Mouse (Mus musculus) left cerebral cortex, postnatal 36 days (tissue): Measurements from ENCODE around the gene Mup13. TPM values are rescaled to one million over a fixed set of nuclear protein-coding genes. Genes with fewer than 3 reads are reported as not detected.
"Not testable (repeated sequence)": the region's sequence is repeated elsewhere in the genome, so short reads cannot be mapped to it uniquely, and the experiment has no call there.

Experiments
- DNase-seq, 2 experiments: peaks; one replicate each; pipeline ENCODE4 v3.0.0; 2021 to 2022; ENCODE audit warnings: low spot score in 2 of 2, mixed read lengths in 1 of 2
- intact Hi-C: fragments of 180-260 bp; cut with DNase I; formaldehyde crosslinking; loops from one replicate; pipeline ENCODE4 v1.15.1; 2025
- total RNA-seq, 2 experiments: library from RNA; stranded (reverse); gene quantifications; 2 replicates each; pipeline ENCODE4 v1.2.3; 2021

Mup13 gene
- total RNA-seq, result not detected

- DNase-seq, intact Hi-C loops: not testable (repeated sequence)
Observed at GRCm38 (mm10) chr4:61228186-61228585, at the start of gene Mup13. TSS of gene Mup13 (minus strand) at chr4:61228286.

Other genes with a start within 250 kb of the Mup13 start
- not detected for gene Mup14, start 75.7 kb upstream of the Mup13 start, total RNA-seq
- not detected for gene Mup15, start 211.5 kb upstream of the Mup13 start, total RNA-seq